Mouse (Mus musculus): Measurements from ENCODE around the gene Map1lc3a. TPM values are rescaled to one million over a fixed set of nuclear protein-coding genes. Genes with fewer than 3 reads are reported as not detected.

The Map1lc3a gene
- total RNA-seq (2023): 10 to 100 TPM; 33.3 to 33.5 TPM

DNA sequence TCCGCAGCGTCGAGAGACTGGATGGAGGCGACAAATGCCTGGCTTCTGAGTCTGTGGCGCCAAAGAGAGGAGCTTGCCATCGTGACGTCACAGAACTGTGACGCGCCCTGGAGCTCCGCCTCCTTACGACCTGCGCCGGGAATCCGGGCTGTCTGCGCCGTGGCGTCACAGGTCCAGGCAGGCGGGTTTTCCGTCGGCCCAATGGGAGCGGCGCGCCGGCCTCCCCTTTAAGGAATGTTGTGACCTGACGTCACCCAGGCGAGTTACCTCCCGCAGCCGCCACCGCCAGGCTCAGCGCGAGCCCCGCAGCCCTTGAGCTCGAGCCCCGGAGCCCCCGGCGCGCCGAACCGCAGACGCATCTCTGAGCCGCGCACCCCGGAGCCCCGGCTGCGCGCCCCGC, at the start of gene Map1lc3a:
TSS of gene Map1lc3a (plus strand) at position 103 of the 400 bp plus-strand sequence.

DNA sequence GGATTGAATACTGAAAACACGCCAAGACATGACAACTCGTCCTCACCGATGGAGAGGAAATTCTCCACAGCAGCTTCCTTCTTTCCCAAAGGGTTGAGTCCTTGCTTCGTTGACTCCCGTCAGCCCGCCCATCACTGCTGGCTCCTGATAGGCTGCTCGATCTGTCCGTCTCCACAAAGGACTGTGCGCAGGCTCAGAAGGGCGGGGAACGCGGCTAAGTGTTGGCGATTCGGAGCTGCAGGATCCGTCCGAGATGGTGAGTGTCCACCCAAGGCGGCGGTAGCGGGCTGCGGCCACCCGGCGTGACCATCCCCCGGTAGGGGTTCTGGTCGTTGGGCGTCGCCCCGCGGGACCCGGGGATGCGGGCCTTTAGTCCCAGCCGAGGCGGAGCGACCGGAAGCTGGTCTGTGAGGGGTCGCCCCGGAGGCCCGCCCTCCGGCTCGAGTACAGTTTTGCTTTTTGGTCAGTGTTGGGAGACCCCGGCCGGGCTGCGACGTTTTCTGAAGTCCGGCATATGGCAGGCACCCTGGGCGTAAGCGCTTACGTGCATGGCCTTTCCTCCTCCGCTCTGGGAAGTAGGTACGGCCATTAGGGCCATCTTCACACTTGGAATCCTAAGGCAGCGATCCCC, 39.6 kb upstream of the Map1lc3a start, which contains the start of gene Dynlrb1:
TSS of gene Dynlrb1 (plus strand) at position 172 of the 631 bp plus-strand sequence.

Other genes starting within 250 kb of the Map1lc3a start
- 10 to 100 TPM; 27.9 to 33.0 TPM for gene Ahcy, start 201.8 kb upstream of the Map1lc3a start, total RNA-seq (2023)
- 100 to 1,000 TPM; 108 to 118 TPM for gene Itch, start 142.8 kb upstream of the Map1lc3a start, total RNA-seq (2023)
- gene Dynlrb1, start 39.8 kb upstream of the Map1lc3a start, total RNA-seq (2023): 10 to 100 TPM; 84.0 to 92.0 TPM
- gene Pigu, start 81.1 kb downstream of the Map1lc3a start, total RNA-seq (2023): 10 to 100 TPM; 29.9 to 31.4 TPM
- gene Trp53inp2, start 104.8 kb downstream of the Map1lc3a start, total RNA-seq (2023): 100 to 1,000 TPM; 255 to 339 TPM
- 10 to 100 TPM; 71.2 to 72.7 TPM for gene Ncoa6, start 197.6 kb downstream of the Map1lc3a start, total RNA-seq (2023)
- gene Acss2, start 241.7 kb downstream of the Map1lc3a start, total RNA-seq (2023): 1 to 10 TPM; 2.9 to 4.3 TPM
- under 1 TPM in 1 of 2 experiments, not detected in 1; 0.67 TPM for gene Ggt7, start 241.9 kb downstream of the Map1lc3a start, total RNA-seq (2023)

All from B cell, adult 67 days (primary cell).